Mouse (Mus musculus) activated CD4-positive, CD25-positive, alpha-beta regulatory T cell, adult 9 weeks (primary cell): ENCODE data around the gene Lrrc3b. TPM values are rescaled to one million over a fixed set of nuclear protein-coding genes. Genes with fewer than 3 reads are reported as not detected.

Experiments used
- polyA plus RNA-seq: library from polyadenylated mRNA; unstranded; fragments of 100-300 nt; shearing (Covaris generic); gene quantifications from one replicate; pipeline ENCODE4 v1.2.1, GENCODE M21; 2017

Lrrc3b gene
- polyA plus RNA-seq: not detected

GRCm38 (mm10) chr14:15438485-15439157, at the start of gene Lrrc3b:
Lrrc3b (minus strand) TSS chr14:15438987.

